Mouse (Mus musculus): ENCODE measurements around the gene Pld1.

DNA sequence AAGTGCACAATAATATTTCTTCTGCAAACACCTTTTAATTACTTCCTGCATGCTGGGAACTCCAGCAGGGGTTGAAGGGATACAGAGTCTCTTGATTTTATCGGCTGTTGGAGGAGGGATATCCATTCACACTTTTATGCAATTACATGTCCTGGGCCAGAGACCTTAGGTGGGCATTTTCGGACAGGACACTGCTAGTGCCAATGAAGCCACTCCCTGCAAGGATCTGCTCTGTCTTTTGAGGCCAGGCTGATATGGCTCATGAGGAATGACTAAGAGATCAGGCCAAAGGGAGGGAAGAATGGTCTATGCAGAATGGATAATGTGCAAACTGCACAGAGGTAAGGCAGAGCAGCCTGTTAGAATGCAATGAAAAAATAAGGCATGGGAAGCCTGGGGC lies 145.8 kb downstream of the Pld1 start:
- TF ChIP-seq CTCF (conservative IDR thresholded peaks at IDR 0.05; ENCODE audit: low read length) (no peak), POU5F1 (IDR thresholded peaks at IDR 0.05; ENCODE audit: borderline replicate concordance, low read length) (no peak), NANOG (IDR thresholded peaks at IDR 0.05; ENCODE audit: borderline replicate concordance, low read length) (no peak)
